Mouse (Mus musculus) kidney, adult 2 months (tissue): ENCODE results near the gene Plcb1.

Experiments used
- CTCF ChIP-seq: fragments of 200-500 bp; conservative IDR thresholded peaks from 2 replicates; pipeline ENCODE4 v1.5.1; 2011; ENCODE audit warnings: low read depth, mild to moderate bottlenecking, control low read depth, low read length, moderate library complexity, mixed read lengths; ENCODE audit not compliant: insufficient read depth, insufficient read length
- POLR2A ChIP-seq: fragments of 200-500 bp; IDR thresholded peaks from one replicate; pipeline ENCODE4 v1.6.1; 2011; ENCODE audit warnings: low read depth, low read length, control low read depth

DNA sequence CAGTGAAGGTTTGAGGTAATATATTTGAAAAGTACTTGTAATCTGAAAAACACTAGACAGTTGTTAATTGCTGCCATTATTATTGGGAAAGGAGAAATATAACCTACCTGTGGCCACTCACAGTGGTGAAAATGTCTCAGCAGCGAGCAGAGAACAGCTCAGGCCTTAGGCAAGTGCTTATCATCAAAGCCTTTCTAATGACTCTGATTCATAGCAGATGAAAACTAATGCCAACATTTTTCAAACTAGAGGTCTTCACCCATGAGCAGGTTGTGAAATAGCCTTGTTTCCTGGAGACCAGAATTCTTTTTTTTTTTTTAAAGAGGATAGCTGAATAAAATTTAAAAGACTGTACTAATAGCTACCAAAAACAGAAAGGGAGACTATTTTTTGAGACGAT lies 105.3 kb downstream of the Plcb1 start:
- TF ChIP-seq CTCF, result no peak
- TF ChIP-seq POLR2A, result no peak
